Mouse (Mus musculus): ENCODE data around the gene 2900026A02Rik. TPM values are rescaled to one million over a fixed set of nuclear protein-coding genes. Genes with fewer than 3 reads are reported as not detected.

2900026A02Rik gene
- polyA plus RNA-seq, 1 experiment from 2014 or later: 10.2 TPM

DNA sequence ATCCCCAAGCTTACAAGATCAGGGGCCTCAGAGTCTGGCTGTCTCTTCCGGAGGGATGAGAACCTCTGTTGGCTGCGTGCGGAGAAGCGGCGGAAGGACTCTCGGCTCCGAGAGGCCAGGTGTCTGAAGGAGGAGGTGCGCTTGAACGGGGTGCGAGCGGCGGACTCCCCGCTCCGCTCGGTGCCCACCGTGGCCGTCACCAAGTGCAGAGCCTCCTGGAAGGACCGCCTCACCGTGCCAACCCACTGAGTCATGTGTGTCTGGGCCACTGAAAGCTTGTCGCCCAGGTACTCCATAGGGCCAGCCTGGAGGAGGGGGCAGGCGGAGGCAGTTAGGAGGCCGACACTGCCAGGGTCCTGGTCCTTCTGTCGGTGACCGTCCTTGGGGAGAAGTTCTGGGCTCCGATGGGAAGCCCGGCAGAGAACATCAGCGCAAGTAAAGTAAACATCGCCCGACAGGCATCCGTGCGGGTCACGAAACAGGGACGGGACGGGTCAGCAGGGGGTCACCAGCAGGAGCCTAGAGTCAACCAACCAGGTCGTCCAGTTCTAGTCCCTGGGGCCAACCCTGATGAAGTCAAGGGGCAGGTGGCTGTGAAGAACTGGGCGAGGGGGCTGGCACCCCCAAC is 83.2 kb downstream of the 2900026A02Rik start:
- H3K4me1 ChIP-seq: peaks cover 77% of the 10 kb centered on the region
- no peak for DNase-seq (ENCODE audit: low spot score)
- H3K9me3 ChIP-seq: 0 out of 2 replicates have a peak, but pooled peaks cover 5% of the 10 kb centered on the region
- H3K27me3 ChIP-seq (ENCODE audit: insufficient read depth, poor library complexity, severe bottlenecking): peaks cover 12% of the 10 kb centered on the region; the same call in 1 of the 2 replicates
- H3K4me3 ChIP-seq: peak overlapping the region; percentile 70
- WGBS: 2% methylated on average over 36 of the region's 36 CpGs
- peak overlapping the region; percentile 92 for H3K27ac ChIP-seq
- H3K36me3 ChIP-seq: peaks cover 26% of the 10 kb centered on the region; the same call in 1 of the 2 replicates

DNA sequence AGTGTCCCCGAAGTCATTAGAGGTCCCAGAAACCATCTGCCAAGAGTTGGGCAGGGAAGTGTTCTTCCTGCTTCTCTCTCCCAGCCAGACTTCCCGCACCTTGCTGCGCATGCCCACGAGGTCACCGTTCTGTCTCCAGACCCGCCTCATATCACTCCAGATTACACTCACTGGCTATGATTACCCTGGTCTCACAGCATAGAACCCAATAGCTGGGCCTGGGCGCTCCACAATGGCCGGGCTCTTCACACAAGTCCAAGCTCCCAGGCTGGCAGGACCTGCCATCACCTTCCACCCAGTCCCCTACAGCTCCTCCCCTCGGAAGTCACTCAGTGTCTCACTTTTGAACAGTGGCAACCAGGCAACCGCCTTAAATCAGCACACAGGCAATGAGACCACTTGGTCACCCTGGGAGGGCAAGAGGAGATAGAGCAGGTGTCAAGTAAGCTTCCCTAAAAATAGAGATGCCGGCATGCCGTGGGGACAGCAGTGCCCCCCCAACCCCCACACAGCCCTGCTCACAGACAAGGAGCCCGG is 84.0 kb downstream of the 2900026A02Rik start:
- peak; percentile 91 for DNase-seq (ENCODE audit: low spot score)
- 26% methylated on average over 13 of the region's 13 CpGs for WGBS
- Histone ChIP-seq H3K27me3 (ENCODE audit: insufficient read depth, poor library complexity, severe bottlenecking) (peaks cover 12% of the 10 kb centered on the region; the same call in 1 of the 2 replicates), H3K4me3 (peak overlapping the region; percentile 70), H3K27ac (peak overlapping the region; percentile 92), H3K9me3 (0 out of 2 replicates have a peak, but pooled peaks cover 5% of the 10 kb centered on the region), H3K4me1 (peaks cover 77% of the 10 kb centered on the region), H3K36me3 (peaks cover 27% of the 10 kb centered on the region; the same call in 1 of the 2 replicates)

DNA sequence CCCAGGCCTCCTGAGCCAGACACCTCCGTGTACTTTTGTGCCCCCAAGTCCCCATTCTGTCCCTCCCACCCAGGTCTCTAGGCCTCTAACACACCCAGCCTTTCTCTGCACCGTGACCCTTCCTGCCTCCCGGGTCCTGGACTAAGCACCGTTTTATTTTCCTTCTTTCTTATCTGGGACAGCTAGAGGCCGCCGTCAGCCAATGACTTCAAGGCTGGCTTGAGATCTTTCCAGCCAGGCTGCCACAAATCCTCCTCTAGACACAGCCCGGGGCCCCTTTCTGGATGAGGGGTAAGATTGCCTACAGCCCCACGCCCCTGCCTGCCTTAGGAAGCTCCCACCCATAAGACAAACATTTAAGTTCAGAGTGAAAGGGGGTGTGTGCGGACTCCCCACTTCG is 85.5 kb downstream of the 2900026A02Rik start:
- H3K27me3 ChIP-seq (ENCODE audit: insufficient read depth, poor library complexity, severe bottlenecking): peaks cover 12% of the 10 kb centered on the region; the same call in 1 of the 2 replicates
- H3K9me3 ChIP-seq: 0 out of 2 replicates have a peak, but pooled peaks cover 1% of the 10 kb centered on the region
- peaks cover 88% of the 10 kb centered on the region for H3K4me1 ChIP-seq
- peaks cover 21% of the 10 kb centered on the region; the same call in 1 of the 2 replicates for H3K36me3 ChIP-seq
- peak overlapping the region; percentile 92 for H3K27ac ChIP-seq
- no peak for DNase-seq (ENCODE audit: low spot score)
- WGBS: 19% methylated on average over 10 of the region's 10 CpGs
- H3K4me3 ChIP-seq: peak overlapping the region; percentile 70

DNA sequence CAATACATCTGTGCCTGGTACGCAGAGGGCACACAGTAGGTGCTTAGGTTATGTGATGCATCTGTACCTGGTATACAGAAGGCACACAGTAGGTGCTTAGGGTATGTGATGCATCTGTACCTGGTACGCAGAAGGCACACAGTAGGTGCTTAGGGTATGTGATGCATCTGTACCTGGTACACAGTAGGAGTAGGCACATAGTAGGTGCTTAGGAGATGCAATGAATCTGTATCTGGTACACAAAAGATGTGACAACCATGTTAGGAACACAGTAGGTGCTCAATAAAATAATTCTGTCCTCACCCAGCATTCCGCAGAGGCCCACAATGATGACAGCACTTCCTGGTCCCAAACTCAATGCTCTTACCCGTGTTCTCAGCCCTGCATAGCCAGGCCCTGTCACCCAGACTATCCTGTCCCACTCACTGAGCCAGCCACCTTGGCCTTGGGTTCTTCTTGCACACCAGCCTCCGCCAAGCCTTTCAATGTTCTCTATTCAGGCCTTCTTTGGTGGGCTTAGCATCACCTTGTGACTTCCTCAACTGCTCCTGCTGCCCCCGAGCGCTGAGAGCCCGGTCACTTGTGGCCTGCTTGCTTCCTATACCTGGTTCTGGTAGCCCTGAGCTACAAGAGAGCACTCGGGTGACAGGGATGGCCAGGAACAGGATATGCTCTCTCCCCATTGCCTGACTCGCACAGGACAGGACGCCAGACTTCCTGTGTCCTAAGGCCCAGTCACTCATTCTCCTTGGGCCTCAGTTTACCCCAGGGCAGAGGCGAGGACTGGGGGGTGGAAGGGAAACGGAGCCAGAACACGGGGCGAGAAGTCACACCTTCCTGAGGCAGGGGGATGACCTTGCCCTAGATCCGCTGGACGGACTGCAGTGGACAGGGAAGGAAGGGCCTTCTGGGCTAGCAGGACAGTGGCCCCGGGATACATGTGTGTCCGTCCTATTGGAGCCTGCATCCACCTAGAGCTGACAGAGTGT is 87.0 kb downstream of the 2900026A02Rik start:
- peak overlapping the region; percentile 92 for H3K27ac ChIP-seq
- peaks cover 7% of the 10 kb centered on the region; the same call in 1 of the 2 replicates for H3K27me3 ChIP-seq (ENCODE audit: insufficient read depth, poor library complexity, severe bottlenecking)
- no peak overlapping the region for H3K4me3 ChIP-seq
- H3K9me3 ChIP-seq: no peaks in the 10 kb centered on the region
- H3K4me1 ChIP-seq: peaks cover 89% of the 10 kb centered on the region
- peaks cover 10% of the 10 kb centered on the region; the same call in 1 of the 2 replicates for H3K36me3 ChIP-seq
- DNase-seq (ENCODE audit: low spot score): peak; percentile 71
- WGBS: 83% methylated on average over 19 of the region's 19 CpGs

DNA sequence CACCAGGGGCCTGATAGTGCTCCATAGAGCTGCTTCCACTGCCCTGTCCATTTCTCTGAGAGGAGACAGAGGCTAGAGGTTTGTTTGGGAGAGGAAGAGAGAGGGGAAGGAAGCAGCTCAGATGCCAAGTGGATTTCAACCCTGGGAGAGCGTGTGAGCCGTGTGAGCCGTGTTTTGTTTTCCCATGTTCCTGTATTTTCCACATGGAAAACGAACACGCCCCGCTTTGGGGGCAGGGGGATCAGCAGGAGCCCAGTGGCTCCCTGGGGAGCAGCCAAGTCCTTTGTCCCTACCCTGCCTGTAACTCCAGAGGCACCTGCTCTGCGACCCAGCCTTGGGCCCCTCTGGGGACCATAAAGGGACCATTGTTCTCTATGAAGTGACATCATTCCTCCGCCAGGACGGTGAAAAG is 88.0 kb downstream of the 2900026A02Rik start:
- peaks cover 87% of the 10 kb centered on the region for H3K4me1 ChIP-seq

DNA sequence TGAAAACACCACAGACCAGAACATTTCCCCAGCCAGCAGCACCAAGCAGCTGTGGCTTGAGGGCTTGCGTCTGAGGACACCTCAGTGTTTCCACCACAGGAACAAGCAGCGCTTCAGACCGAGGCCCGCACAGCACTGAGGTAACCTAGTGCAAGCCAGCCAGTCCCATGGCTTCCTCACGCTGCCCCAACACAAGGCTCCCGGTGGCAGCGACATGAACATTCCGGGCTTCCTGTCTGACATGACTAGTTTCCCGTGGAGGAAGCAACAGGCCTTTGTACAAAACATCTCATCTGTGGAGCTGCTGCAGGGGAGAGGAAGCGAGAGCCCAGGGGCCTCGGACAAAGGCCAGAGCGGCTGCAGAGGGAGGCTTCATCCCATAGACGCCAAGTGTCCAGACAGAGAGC is 88.4 kb downstream of the 2900026A02Rik start:
- Histone ChIP-seq H3K4me1 (peaks cover 87% of the 10 kb centered on the region), H3K9me3 (no peaks in the 10 kb centered on the region), H3K27me3 (ENCODE audit: insufficient read depth, poor library complexity, severe bottlenecking) (peaks cover 7% of the 10 kb centered on the region; the same call in 1 of the 2 replicates), H3K27ac (peak overlapping the region; percentile 92), H3K4me3 (no peak overlapping the region), H3K36me3 (peaks cover 10% of the 10 kb centered on the region; the same call in 1 of the 2 replicates)
- peak; percentile 76 for DNase-seq (ENCODE audit: low spot score)
- 49% methylated on average over 13 of the region's 13 CpGs for WGBS

More for the DNA sequence above, 88.0 kb downstream of the 2900026A02Rik start:
- DNase-seq (ENCODE audit: low spot score): peak; percentile 78
- no peak overlapping the region for H3K4me3 ChIP-seq
- H3K27me3 ChIP-seq (ENCODE audit: insufficient read depth, poor library complexity, severe bottlenecking): peaks cover 7% of the 10 kb centered on the region; the same call in 1 of the 2 replicates
- peaks cover 10% of the 10 kb centered on the region; the same call in 1 of the 2 replicates for H3K36me3 ChIP-seq
- H3K9me3 ChIP-seq: no peaks in the 10 kb centered on the region
- WGBS: 47% methylated on average over 9 of the region's 9 CpGs
- peak overlapping the region; percentile 92 for H3K27ac ChIP-seq

- H3K36me3 ChIP-seq: peaks cover 7% of the 10 kb centered on the region; the same call in 1 of the 2 replicates
- no peak for DNase-seq (ENCODE audit: low spot score)
- no peaks in the 10 kb centered on the region for H3K9me3 ChIP-seq
- H3K4me3 ChIP-seq: no peak overlapping the region
- no peak overlapping the region for H3K27ac ChIP-seq
- WGBS: 63% methylated on average over 4 of the region's 4 CpGs
- H3K27me3 ChIP-seq (ENCODE audit: insufficient read depth, poor library complexity, severe bottlenecking): no peaks in the 10 kb centered on the region
- peaks cover 68% of the 10 kb centered on the region for H3K4me1 ChIP-seq
Observed at GRCm38 (mm10) chr5:113128426-113128825, 92.6 kb downstream of the 2900026A02Rik start.

GRCm38 (mm10) chr5:113126476-113126875 is 94.6 kb downstream of the 2900026A02Rik start:
- 91% methylated on average over 12 of the region's 12 CpGs for WGBS
- H3K4me1 ChIP-seq: peaks cover 68% of the 10 kb centered on the region
- H3K27ac ChIP-seq: no peak overlapping the region
- H3K9me3 ChIP-seq: no peaks in the 10 kb centered on the region
- no peak overlapping the region for H3K4me3 ChIP-seq
- peaks cover 5% of the 10 kb centered on the region; the same call in 1 of the 2 replicates for H3K36me3 ChIP-seq
- H3K27me3 ChIP-seq (ENCODE audit: insufficient read depth, poor library complexity, severe bottlenecking): no peaks in the 10 kb centered on the region
- DNase-seq (ENCODE audit: low spot score): no peak

- Histone ChIP-seq H3K27ac (peak overlapping the region; percentile 69; the same call in 1 of the 2 replicates), H3K4me1 (peaks cover 73% of the 10 kb centered on the region), H3K9me3 (no peaks in the 10 kb centered on the region), H3K4me3 (no peak overlapping the region), H3K36me3 (peaks cover 5% of the 10 kb centered on the region; the same call in 1 of the 2 replicates), H3K27me3 (ENCODE audit: insufficient read depth, poor library complexity, severe bottlenecking) (no peaks in the 10 kb centered on the region)
- WGBS: 75% methylated on average over 10 of the region's 10 CpGs
- no peak for DNase-seq (ENCODE audit: low spot score)
Observed at GRCm38 (mm10) chr5:113123693-113124092, 97.3 kb downstream of the 2900026A02Rik start.

DNA sequence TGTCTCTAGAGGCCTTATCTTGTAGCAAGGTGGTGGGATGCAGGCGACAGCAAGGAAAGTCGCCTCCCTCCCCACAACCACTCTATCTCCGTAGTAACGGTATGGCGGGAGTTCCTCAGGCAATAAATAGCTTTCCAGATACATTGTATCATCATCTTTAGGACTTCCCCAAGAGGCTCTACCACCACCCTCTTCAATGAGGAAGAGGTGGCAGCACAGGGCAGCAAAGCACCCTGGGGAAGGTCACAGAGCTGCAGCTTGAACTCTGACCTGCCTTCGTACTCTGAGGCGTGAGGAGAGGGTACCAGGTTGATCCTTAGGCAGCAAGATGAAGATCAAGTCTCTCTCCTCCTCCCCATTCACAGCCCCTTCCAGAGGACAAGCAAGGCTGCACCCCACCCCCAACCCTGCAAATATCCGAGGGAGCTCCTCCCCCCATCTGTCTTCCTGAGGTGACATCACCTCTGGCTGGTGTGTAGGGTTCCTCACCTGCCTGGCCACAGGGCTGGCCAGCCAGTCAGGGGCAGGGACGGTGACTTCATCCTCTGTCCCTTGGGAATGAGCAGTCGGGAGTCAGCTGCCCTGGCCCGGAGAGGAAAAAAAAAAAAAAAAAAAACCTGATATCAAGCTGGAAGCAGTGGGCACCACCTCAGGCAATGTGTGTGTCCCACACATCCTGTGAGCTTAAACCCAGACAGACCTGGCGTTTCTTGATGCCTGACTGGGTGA is 98.5 kb downstream of the 2900026A02Rik start:
- H3K4me1 ChIP-seq: peaks cover 73% of the 10 kb centered on the region
- H3K27ac ChIP-seq: peak overlapping the region; percentile 79
- 0 out of 2 replicates have a peak overlapping the region, but pooled peaks have one; percentile 5 for H3K4me3 ChIP-seq
- DNase-seq (ENCODE audit: low spot score): no peak
- peaks cover 5% of the 10 kb centered on the region; the same call in 1 of the 2 replicates for H3K36me3 ChIP-seq
- no peaks in the 10 kb centered on the region for H3K9me3 ChIP-seq
- 13% methylated on average over 12 of the region's 12 CpGs for WGBS
- no peaks in the 10 kb centered on the region for H3K27me3 ChIP-seq (ENCODE audit: insufficient read depth, poor library complexity, severe bottlenecking)

GRCm38 (mm10) chr5:113121591-113121875 is 99.5 kb downstream of the 2900026A02Rik start:
- DNase-seq (ENCODE audit: low spot score): no peak
- 63% methylated on average over 6 of the region's 6 CpGs for WGBS
- Histone ChIP-seq H3K36me3 (peaks cover 5% of the 10 kb centered on the region; the same call in 1 of the 2 replicates), H3K4me1 (peaks cover 72% of the 10 kb centered on the region), H3K4me3 (no peak overlapping the region), H3K27ac (peak overlapping the region; percentile 79), H3K9me3 (no peaks in the 10 kb centered on the region), H3K27me3 (ENCODE audit: insufficient read depth, poor library complexity, severe bottlenecking) (no peaks in the 10 kb centered on the region)

Measured in heart, embryonic 10.5 days (tissue).